Mouse (Mus musculus) hindbrain, postnatal 0 days (tissue): ENCODE data around the gene Olfr113. TPM values are rescaled to one million over a fixed set of nuclear protein-coding genes. Genes with fewer than 3 reads are reported as not detected.

ENCODE experiments used
- ATAC-seq: fragments of 200-750 bp; cut with Nextera tagmentation; 2 replicates; pipeline ENCODE4 v1.8.0; 2017; ENCODE audit warnings: mild to moderate bottlenecking, moderate TSS enrichment, moderate library complexity
- DNase-seq: peaks from one replicate; pipeline ENCODE4 v3.0.0-alpha.2; 2015; ENCODE audit warnings: low spot score
- H3K27ac ChIP-seq: fragments of 300-500 bp; sonication (generic); 2 replicates; pipeline ENCODE4 v1.5.1; 2014; ENCODE audit warnings: mild to moderate bottlenecking
- H3K27me3 ChIP-seq: fragments of 300-500 bp; sonication (generic); 2 replicates; pipeline ENCODE4 v1.6.1; 2014; ENCODE audit warnings: low read length, mixed read lengths; ENCODE audit not compliant: insufficient read depth
- H3K36me3 ChIP-seq: fragments of 300-500 bp; sonication (generic); 2 replicates; pipeline ENCODE4 v1.6.1; 2014; ENCODE audit warnings: low read length, mixed read lengths; ENCODE audit not compliant: insufficient read depth
- H3K4me1 ChIP-seq: fragments of 300-500 bp; sonication (generic); 2 replicates; pipeline ENCODE4 v1.6.1; 2014; ENCODE audit warnings: antibody characterized with exemption, low read length, mixed read lengths; ENCODE audit not compliant: insufficient read depth
- H3K4me2 ChIP-seq: fragments of 300-500 bp; sonication (generic); 2 replicates; pipeline ENCODE4 v1.6.1; 2014; ENCODE audit warnings: low read depth, mild to moderate bottlenecking, low read length, moderate library complexity, mixed read lengths
- H3K4me3 ChIP-seq: fragments of 300-500 bp; sonication (generic); 2 replicates; pipeline ENCODE4 v1.5.1; 2014; ENCODE audit warnings: low read length
- H3K9ac ChIP-seq: fragments of 300-500 bp; sonication (generic); replicated peaks from 2 replicates; pipeline ENCODE4 v1.6.1; 2014; ENCODE audit warnings: mild to moderate bottlenecking, low read length, moderate library complexity, mixed read lengths
- H3K9me3 ChIP-seq: fragments of 300-500 bp; sonication (generic); 2 replicates; pipeline ENCODE4 v1.6.1; 2016; ENCODE audit warnings: low read length, mixed read lengths
- CTCF ChIP-seq: IDR thresholded peaks from 2 replicates; pipeline ENCODE4 v1.5.1; 2016; ENCODE audit warnings: antibody characterized with exemption, control low read depth, low read depth
- WGBS: fragments of 180-500 bp; shearing (Covaris S2); extraction: QIAGEN DNeasy Blood & Tissue Kit; methylation state at CpG from one replicate; pipeline ENCODE4 v1.1.7; 2014; 5-methylcytosine and 5-hydroxymethylcytosine counted together
- polyA plus RNA-seq: library from polyadenylated mRNA; unstranded; fragments of >200 nt; fragmentation: Nextera tagmentation; extraction: Ambion mirVana; gene quantifications from 2 replicates; pipeline ENCODE4 v1.2.1, GENCODE M21; 2015
- total RNA-seq: library from RNA; depleted of rRNA; stranded (reverse); fragments of >200 nt; gene quantifications from 2 replicates; pipeline ENCODE4 v1.2.3, GENCODE M21; 2014; rRNA removed

Olfr113 gene
- total RNA-seq (not detected in 2 replicates), polyA plus RNA-seq (not detected in 2 replicates)

DNA sequence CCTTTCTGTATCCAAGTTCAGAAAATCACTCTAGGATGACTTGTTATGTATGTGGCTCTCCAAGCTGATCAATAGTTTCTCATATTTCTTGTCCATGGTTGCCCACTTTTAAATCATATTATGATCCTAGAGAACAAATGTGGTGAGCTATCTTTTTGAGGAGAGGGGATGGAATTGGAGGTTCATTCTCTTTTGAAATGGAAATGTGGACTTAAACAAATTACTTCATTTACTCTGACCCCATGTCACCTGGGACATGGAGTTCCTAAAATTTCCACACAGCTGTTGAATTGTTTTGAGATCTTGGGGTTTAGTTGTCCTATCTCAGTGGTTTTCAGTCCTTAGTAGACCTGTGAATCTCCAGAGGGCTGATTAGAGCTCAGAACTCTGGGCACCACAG, at the start of gene Olfr113:
Gene Olfr113, minus strand, starts transcription at position 101 of the 400 bp plus-strand sequence.
- DNase-seq (no peak), ATAC-seq (no peak)
- Histone ChIP-seq H3K4me3 (no peak within 1 kb of the TSS), H3K9ac (no peak within 1 kb of the TSS), H3K36me3 (no peaks in the 10 kb centered on the region), H3K27me3 (no peaks in the 10 kb centered on the region), H3K4me1 (no peaks in the 10 kb centered on the region), H3K27ac (no peak within 1 kb of the TSS), H3K4me2 (no peak within 1 kb of the TSS), H3K9me3 (no peaks in the 10 kb centered on the region)
- TF ChIP-seq CTCF, result no peak

DNA sequence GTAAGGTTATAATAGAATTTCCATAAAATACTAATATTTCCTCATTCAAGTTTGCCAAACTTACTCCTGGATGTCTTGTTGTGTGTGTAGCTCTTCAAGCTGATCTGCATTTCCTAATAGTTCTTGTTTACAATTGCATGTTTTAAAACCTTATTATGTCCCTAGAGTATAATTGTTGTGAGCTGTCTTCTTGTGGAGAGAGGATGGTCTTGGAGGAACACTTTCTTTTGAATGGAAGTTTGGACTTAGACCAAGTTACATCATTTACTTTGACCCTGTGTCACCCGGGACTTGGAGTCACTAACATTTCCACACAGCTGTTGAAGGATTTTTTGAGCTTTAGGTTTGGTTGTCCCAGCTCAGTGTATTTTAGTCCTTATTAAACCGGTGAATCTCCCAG, 49.5 kb upstream of the Olfr113 start, which contains the start of the genes Olfr115 and Olfr116:
Gene Olfr115, minus strand, starts transcription at position 101 of the 400 bp plus-strand sequence.
Gene Olfr116, minus strand, starts transcription at position 191 of the 400 bp plus-strand sequence.
- Histone ChIP-seq H3K36me3 (no peaks in the 10 kb centered on the region), H3K27me3 (no peaks in the 10 kb centered on the region), H3K9ac (no peak within 1 kb of the TSS), H3K4me2 (no peak within 1 kb of the TSS), H3K9me3 (0 out of 2 replicates have a peak, but pooled peaks cover 2% of the 10 kb centered on the region), H3K4me1 (no peaks in the 10 kb centered on the region), H3K27ac (no peak within 1 kb of the TSS), H3K4me3 (no peak within 1 kb of the TSS)
- WGBS, result 82% methylated on average over 2 of the region's 2 CpGs
- no peak for TF ChIP-seq CTCF
- no peak for DNase-seq
- ATAC-seq, result no peak

- Histone ChIP-seq H3K4me1 (no peaks in the 10 kb centered on the region), H3K36me3 (no peaks in the 10 kb centered on the region), H3K27ac (no peak within 1 kb of the TSS), H3K4me3 (no peak within 1 kb of the TSS), H3K4me2 (no peak within 1 kb of the TSS), H3K9me3 (no peaks in the 10 kb centered on the region), H3K27me3 (no peaks in the 10 kb centered on the region), H3K9ac (no peak within 1 kb of the TSS)
- no peak for TF ChIP-seq CTCF
- no peak for ATAC-seq
- no peak for DNase-seq
These were observed 15.2 kb upstream of the Olfr113 start, which contains the start of gene Olfr114 for GRCm38 (mm10) chr17:37592643-37593042. Olfr114 (minus strand) TSS chr17:37592743.

- no peak for TF ChIP-seq CTCF
- Histone ChIP-seq H3K4me1 (no peaks in the 10 kb centered on the region), H3K4me3 (no peak within 1 kb of the TSS), H3K4me2 (no peak within 1 kb of the TSS), H3K27ac (no peak within 1 kb of the TSS), H3K9me3 (no peaks in the 10 kb centered on the region), H3K27me3 (no peaks in the 10 kb centered on the region), H3K9ac (no peak within 1 kb of the TSS), H3K36me3 (no peaks in the 10 kb centered on the region)
- no peak for DNase-seq
- ATAC-seq, result no peak
These were observed 8.1 kb downstream of the Olfr113 start, which contains the start of gene Olfr112 for GRCm38 (mm10) chr17:37569351-37569750. Olfr112 (minus strand) TSS chr17:37569451.

DNA sequence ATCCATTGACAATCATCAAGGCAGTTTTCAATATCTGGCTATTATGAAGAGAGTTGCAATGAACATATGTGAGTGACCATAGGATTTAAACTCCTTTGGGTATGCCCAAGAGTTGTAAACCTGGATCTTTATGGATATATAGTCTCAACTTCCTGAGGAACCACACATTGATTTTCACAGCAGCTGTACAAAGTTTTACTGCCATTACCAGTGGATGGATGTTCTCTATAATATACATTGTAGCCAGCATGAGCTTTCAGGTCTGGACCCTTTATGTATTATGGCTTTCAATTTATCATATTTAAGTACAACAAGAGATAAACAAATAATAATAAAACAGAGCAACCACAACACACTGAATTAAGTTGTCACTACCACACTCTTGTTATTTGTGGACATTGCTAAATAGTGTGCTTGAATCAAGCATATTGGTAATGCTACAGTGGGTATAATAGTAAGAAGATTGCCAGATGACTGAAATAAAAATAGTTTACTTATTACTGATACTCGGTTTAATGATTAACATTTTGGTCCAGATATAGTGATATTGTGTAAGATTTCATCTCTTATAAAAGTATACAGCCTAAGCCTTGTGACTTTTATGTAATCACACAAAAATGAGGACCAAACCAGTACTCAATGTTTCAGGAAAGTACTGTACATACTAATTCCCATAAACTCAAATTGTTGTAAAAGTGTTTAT, 18.4 kb downstream of the Olfr113 start:
- WGBS, result 56% methylated on average over 1 of the region's 1 CpGs
- Histone ChIP-seq H3K9me3 (no peaks in the 10 kb centered on the region), H3K9ac (no peak overlapping the region), H3K27ac (no peak overlapping the region), H3K4me1 (no peaks in the 10 kb centered on the region), H3K27me3 (no peaks in the 10 kb centered on the region), H3K36me3 (no peaks in the 10 kb centered on the region), H3K4me3 (no peak overlapping the region), H3K4me2 (no peak overlapping the region)
- DNase-seq (no peak), ATAC-seq (no peak)
- no peak for TF ChIP-seq CTCF

DNA sequence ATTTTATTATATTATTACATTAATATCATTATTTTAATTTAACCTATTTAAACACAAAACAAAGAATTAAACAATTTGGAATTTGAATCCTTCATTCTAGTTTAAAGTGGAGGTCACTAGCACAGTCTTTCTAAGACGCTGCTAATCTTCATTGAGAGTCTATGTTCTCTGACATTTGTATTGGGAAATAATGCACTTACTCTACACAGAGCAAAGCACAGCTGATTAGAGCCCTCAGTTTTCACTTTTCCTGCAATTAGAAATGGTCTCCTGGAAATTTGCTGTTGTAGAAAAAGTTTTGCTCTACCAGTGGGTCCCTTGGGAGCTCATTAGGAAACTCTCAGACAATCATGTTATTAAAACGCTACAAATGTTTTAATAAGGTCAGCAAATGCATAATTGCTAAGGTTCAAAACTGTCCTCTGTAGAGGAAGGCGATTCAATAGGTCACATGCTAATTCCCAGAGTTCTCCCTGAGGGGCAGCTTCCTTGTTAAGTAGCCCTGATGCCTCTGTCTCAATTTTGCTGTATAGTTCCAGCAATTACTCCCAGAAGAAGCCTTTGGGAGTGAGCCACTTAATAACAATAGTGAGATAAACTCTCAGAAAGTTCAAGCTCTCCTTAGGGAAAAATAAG, 33.5 kb downstream of the Olfr113 start:
- Histone ChIP-seq H3K36me3 (no peaks in the 10 kb centered on the region), H3K9me3 (no peaks in the 10 kb centered on the region), H3K4me2 (no peak overlapping the region), H3K4me1 (no peaks in the 10 kb centered on the region), H3K9ac (no peak overlapping the region), H3K27ac (no peak overlapping the region), H3K27me3 (no peaks in the 10 kb centered on the region), H3K4me3 (no peak overlapping the region)
- DNase-seq, result peak; percentile 29
- ATAC-seq, result 0 out of 2 replicates have a peak, but pooled peaks have one; percentile 35
- WGBS, result 61% methylated on average over 3 of the region's 3 CpGs
- no peak for TF ChIP-seq CTCF
